Mouse (Mus musculus): ENCODE data around the gene Zdhhc9.

Zdhhc9 gene

DNA sequence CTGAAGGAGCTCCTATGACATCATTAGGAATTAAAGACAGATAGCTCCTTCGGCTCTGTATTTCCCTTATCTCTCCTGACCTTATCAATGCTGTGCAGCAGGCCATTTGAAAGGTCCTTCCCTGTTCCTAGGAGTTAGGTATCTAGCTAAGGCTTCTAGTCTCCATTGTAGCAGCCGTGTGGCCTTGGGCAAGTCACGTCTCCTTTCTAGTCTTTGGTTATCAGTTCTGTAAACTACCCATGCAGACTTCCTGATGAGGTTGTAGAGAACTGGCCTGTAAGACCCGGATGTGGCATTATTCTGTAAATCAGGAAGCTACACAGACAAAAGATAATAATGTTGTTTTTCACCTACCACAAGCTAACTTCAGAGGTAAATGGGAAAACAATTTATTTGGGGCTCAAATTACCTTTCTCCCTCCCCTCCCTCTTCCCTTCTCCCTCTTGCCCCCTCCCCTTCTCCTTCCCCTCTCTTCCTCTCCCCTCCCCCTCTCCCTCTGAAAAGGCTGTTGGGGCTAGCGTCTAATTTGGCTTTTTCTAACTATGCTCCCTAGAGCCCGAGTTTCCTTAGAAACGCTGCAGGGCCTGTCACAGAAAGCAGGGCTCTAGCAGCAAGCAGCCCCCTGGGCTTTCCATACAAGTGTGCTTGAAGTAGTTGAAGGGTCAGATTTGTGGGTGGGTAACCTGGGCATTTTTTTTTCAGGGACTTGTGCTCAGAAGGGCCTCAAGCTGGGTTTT lies 70.0 kb downstream of the Zdhhc9 start:
- in situ Hi-C loops (cut with MboI; ENCODE audit: low pct_unique_long_range_greater_than_20kb in 1 of 2, low sequenced_read_pairs in 2 of 2, unreplicated experiment in 1 of 2): no loop called here

DNA sequence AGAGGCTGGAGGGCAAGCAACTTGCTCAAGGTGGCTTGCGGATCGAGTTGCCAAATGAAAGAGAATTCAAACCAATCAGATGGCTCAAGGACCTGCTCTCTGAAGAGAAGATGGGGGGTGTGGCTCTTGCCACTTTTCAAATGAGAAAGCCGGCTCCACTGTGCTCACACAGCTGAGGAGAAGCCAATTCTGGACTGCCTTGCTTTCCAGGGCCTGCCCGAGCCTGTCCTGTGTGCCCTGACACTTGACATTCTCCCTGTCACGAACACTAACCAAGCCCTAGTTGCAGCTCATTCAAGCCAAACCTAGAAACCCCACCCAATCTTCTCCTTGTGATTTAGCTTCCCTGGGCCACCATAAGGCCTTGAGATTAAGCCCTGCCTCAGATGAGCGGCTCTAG lies 70.7 kb downstream of the Zdhhc9 start:
- in situ Hi-C loops (cut with MboI; ENCODE audit: low pct_unique_long_range_greater_than_20kb in 1 of 2, low sequenced_read_pairs in 2 of 2, unreplicated experiment in 1 of 2): no loop called here

DNA sequence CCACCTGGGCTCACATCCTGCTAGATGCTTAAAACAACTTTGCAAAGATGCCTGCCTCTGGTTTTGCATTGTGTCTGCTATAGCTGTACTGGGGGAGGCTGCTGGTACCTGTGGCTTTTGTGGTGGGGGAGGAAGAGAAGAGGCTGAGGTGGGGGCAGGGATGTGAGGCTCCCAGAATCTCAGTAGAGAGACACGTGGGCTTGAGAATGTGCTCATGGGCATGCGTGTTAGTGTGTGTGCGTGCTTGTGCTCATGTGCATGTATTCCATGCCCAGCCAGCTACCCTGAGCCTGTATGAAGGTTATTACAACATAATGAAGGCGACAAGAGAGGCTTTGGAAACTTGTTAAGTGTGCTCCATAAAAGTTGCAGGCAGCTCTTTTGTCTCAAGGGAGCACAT lies 71.7 kb downstream of the Zdhhc9 start:
- in situ Hi-C loops (cut with MboI; ENCODE audit: low pct_unique_long_range_greater_than_20kb in 1 of 2, low sequenced_read_pairs in 2 of 2, unreplicated experiment in 1 of 2): no loop called here

DNA sequence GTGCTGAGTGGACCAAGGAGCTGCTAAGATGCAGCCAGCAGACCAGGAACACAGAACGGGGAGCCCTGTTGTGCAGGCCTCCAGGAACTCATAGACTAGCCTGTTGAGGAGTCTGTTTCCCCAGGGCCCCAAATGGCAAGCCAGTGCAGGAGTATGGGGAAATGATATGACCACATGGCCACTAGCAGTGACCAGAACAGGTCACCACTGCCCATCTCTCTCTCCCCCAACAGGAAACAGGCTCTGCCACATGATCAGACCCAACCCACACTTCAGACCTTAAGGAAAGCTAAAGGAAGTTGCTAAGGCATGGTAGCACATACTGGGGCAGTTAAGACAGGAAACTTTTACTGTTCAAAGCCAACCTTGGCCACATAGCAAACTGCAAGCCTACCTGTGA lies 79.5 kb downstream of the Zdhhc9 start:
- in situ Hi-C loops (cut with MboI; ENCODE audit: low pct_unique_long_range_greater_than_20kb in 1 of 2, low sequenced_read_pairs in 2 of 2, unreplicated experiment in 1 of 2): no loop called here

DNA sequence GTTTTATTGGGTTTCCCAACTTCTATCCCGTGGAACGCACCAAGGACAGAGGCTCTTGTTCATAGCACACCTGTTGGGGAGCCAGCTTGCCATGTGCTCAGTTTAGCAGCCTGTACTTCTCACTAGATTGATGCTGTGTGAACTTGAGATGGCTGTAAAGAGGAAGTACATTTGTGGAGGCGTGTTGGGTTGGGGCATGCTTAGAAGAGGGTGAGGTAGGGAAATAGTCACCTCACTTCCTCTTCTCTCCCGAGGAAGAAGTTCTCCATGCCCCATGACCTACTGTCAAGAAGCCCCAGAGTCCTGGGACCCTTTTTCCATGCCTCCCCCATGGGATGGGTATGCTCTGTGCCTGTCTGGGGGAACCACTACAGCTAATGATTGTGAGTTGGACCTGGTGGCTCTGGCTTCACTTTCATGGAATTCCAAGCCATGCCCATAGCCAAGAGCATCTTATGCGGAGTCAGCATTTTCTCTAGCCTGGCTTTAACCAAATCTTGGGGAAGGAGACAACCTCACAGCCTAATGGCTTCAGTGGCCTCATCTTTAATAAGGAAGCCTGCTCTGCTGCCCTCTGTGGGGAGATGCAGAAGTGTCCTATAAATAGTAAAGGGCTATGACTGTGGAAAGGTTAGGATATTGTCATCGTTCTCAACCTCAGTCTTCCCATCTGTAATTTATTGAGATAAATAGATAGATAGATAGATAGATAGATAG lies 81.0 kb downstream of the Zdhhc9 start:
- in situ Hi-C loops (cut with MboI; ENCODE audit: low pct_unique_long_range_greater_than_20kb in 1 of 2, low sequenced_read_pairs in 2 of 2, unreplicated experiment in 1 of 2): no loop called here

DNA sequence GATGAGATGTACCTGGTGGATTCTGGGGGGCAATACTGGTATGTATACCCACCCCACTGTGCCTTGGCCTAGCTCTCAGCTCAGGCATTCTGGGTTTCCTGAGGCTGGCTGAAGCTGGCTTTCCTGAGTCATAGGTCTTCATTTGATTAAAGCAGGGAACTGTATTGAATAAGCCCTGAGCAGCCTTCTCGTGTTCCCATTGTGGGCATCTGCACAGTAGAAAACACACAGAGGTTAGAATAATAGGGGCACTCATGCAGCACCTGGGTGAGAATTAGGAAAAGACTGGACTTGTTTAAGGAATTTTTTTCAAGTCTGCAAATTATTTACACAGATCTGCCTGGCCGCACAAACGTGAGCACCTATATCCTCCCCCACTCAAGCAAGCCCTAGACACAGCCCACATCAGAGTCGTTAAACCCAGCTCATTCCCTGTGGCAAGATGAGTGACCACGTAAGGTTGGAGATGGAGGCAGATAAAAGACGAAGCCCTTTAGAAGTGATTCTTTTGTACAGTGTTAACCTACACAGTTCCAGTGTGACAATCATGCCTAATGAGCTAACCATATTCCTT lies 81.7 kb downstream of the Zdhhc9 start:
- in situ Hi-C loops (cut with MboI; ENCODE audit: low pct_unique_long_range_greater_than_20kb in 1 of 2, low sequenced_read_pairs in 2 of 2, unreplicated experiment in 1 of 2): no loop called here

DNA sequence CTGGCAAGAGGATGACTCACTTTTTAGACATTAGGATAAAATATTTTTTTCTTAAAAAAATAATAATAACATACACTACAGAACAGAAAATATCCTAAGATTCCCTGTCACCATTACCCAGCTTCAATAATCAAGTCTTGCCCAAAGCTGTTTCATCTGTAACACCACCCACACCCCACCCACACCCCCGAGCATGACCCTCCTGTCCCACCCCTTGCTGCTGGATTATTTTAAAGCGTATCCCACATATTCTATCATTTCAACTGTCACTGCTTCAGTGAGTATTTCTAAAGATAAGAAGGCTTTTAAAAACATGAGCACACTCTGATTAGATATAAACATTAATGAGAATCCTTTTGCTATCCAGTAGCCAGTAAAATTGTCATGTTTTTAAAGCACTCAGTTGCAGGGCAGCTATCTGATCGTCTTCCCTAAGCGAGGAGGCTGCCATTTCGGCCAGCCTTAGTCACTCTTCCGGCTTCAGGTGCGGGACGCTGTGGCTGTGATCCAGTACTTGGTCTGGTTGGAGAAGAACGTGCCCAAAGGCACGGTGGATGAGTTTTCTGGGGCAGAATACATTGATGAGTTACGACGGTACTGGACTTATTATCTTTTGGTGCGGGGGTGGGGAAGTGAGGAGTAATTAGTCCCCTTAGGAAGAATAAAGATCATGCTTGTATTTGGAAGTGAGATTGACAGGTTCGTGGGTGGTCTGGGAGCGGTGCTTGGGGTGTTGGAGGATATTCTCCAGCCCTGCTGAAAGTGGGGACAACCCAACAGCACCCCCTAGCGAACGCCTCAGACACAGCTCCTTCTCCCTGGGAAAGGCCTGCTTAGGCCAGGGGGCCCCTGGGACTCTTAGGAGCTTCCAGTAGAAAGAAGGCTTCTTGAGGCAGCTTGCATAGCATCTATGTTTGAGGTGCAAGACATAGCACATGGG lies 84.3 kb downstream of the Zdhhc9 start:
- in situ Hi-C loops (cut with MboI; ENCODE audit: low pct_unique_long_range_greater_than_20kb in 1 of 2, low sequenced_read_pairs in 2 of 2, unreplicated experiment in 1 of 2): loop anchor here in 1 of 2 experiments (25.0 kb wide), 1 partner anchor 288 kb away; no protein-coding TSS in a partner anchor

Data from mouse embryonic stem cell (cell line).